Comparison of ENCODE assay signal across 19 mouse cellular contexts in genomic region chr15:96728346-96728745, GRCm38 (mm10). TPM values are rescaled to one million over a fixed set of nuclear protein-coding genes. Genes with fewer than 3 reads are reported as not detected.
A peak's percentile ranks its signal among the peaks of the same experiment; 100 is the strongest.
DNase-seq lines count a peak whose midpoint lies in the region; ATAC-seq and TF ChIP-seq lines count a peak whose summit lies in the region.
"Had no signal": no experiment of that assay in that cellular context is flagged by ENCODE, and none has a peak within 500 bp of the region (broad histone marks: within the 10 kb centered on the region; RNA-seq: fewer than 3 reads in every experiment).

No protein-coding gene starts in this region.

- no peak overlapping the region for H3K9ac ChIP-seq in kidney, embryonic 15.5 days
- no peak overlapping the region for H3K9ac ChIP-seq in neural tube, embryonic 13.5 days
- H3K9ac ChIP-seq: forebrain, postnatal 0 days; hindbrain, embryonic 13.5 days had no signal

- no peaks in the 10 kb centered on the region for H3K27me3 ChIP-seq in kidney, embryonic 15.5 days
- H3K27me3 ChIP-seq in neural tube, embryonic 13.5 days, result no peaks in the 10 kb centered on the region
- H3K27me3 ChIP-seq: CH12.LX; hindbrain, embryonic 13.5 days had no signal

- H3K36me3 ChIP-seq in kidney, embryonic 15.5 days, result no peaks in the 10 kb centered on the region
- no peaks in the 10 kb centered on the region for H3K36me3 ChIP-seq in neural tube, embryonic 13.5 days
- H3K36me3 ChIP-seq: hindbrain, embryonic 13.5 days had no signal

- no peak for TF ChIP-seq POLR2A in embryonic fibroblast, embryonic 13.5 days (IDR thresholded peaks at IDR 0.05; ENCODE audit: low read depth, low read length)

- no peak overlapping the region for H3K4me2 ChIP-seq in kidney, embryonic 15.5 days
- no peak overlapping the region for H3K4me2 ChIP-seq in neural tube, embryonic 13.5 days
- H3K4me2 ChIP-seq: heart, embryonic 11.5 days; hindbrain, embryonic 13.5 days; midbrain, embryonic 11.5 days had no signal

- H3K9me3 ChIP-seq in kidney, embryonic 15.5 days (replicated peaks), result no peaks in the 10 kb centered on the region
- no peaks in the 10 kb centered on the region for H3K9me3 ChIP-seq in neural tube, embryonic 13.5 days
- H3K9me3 ChIP-seq: hindbrain, embryonic 13.5 days had no signal

- no peak overlapping the region for H3K4me3 ChIP-seq in kidney, embryonic 15.5 days (replicated peaks)
- no peak overlapping the region for H3K4me3 ChIP-seq in neural tube, embryonic 13.5 days
- no peak overlapping the region for H3K4me3 ChIP-seq in embryonic fibroblast, embryonic 13.5 days (ENCODE audit: insufficient read depth, low read length)
- H3K4me3 ChIP-seq: erythroblast, embryonic 14.5 days; hindbrain, embryonic 13.5 days; myocyte had no signal

- WGBS in kidney, embryonic 15.5 days, result 43% methylated on average over 4 of the region's 4 CpGs
- 78% methylated on average over 4 of the region's 4 CpGs for WGBS in neural tube, embryonic 13.5 days

- TF ChIP-seq CTCF in embryonic fibroblast, embryonic 13.5 days (IDR thresholded peaks at IDR 0.05; ENCODE audit: borderline replicate concordance, insufficient read depth, low read length), result no peak

- peak overlapping the region; percentile 71 for H3K27ac ChIP-seq in kidney, embryonic 15.5 days
- 0 out of 2 replicates have a peak overlapping the region, but pooled peaks have one; percentile 38 for H3K27ac ChIP-seq in neural tube, embryonic 13.5 days (replicated peaks)
- peak overlapping the region; percentile 91 for H3K27ac ChIP-seq in embryonic fibroblast, embryonic 13.5 days (ENCODE audit: insufficient read depth, low read length)
- H3K27ac ChIP-seq: hindbrain, embryonic 13.5 days had no signal

- peaks cover 15% of the 10 kb centered on the region for H3K4me1 ChIP-seq in kidney, embryonic 15.5 days
- no peaks in the 10 kb centered on the region for H3K4me1 ChIP-seq in neural tube, embryonic 13.5 days (replicated peaks)
- peaks cover 5% of the 10 kb centered on the region for H3K4me1 ChIP-seq in embryonic fibroblast, embryonic 13.5 days (ENCODE audit: control insufficient read depth, insufficient read depth, low read length)
- H3K4me1 ChIP-seq: hindbrain, embryonic 13.5 days had no signal

- DNase-seq in kidney, postnatal 36 days, result no peak
- DNase-seq in neural tube, embryonic 10.5 days (ENCODE audit: extremely low spot score, low spot score), result no peak
- DNase-seq in testis, postnatal 14 days (ENCODE audit: low spot score), result no peak
- DNase-seq: adrenal gland, adult 8-10 months; forebrain, postnatal 0 days; gastrocnemius, postnatal 14 days; kidney, adult 11 months; lung, adult 18-20 months; right cerebral cortex, postnatal 14 days had no signal

- ATAC-seq in kidney, embryonic 15.5 days (replicated peaks; ENCODE audit: low FRiP score), result no peak
- no peak for ATAC-seq in neural tube, embryonic 13.5 days (ENCODE audit: low read depth)
- ATAC-seq in cerebellum, adult (ENCODE audit: insufficient number of reproducible peaks, low FRiP score, low TSS enrichment), result no peak
- ATAC-seq: forebrain, postnatal 0 days had no signal

RNA-seq across cellular contexts. Expression of gene Slc38a2, which starts 28.8 kb away (rescaled TPM):
- 134 and 138 TPM in 2 replicates for polyA plus RNA-seq in kidney, embryonic 15.5 days (2015; fragmentation: Nextera tagmentation; extraction: Ambion mirVana)
- 118 and 142 TPM in 2 replicates for polyA plus RNA-seq in neural tube, embryonic 13.5 days (2015; fragmentation: Nextera tagmentation; extraction: Ambion mirVana)
- polyA plus RNA-seq in embryonic fibroblast, embryonic 13.5 days (2011; ENCODE audit: insufficient read length, low read depth, missing spikeins), result 176 and 197 TPM in 2 replicates

Comparison
In these comparisons a context has a peak if more than half of its experiments do, and no peak if none do; other contexts are left out.
1. H3K27ac ChIP-seq: peak in every context shown above with its lines; median percentile 91 in embryonic fibroblast, embryonic 13.5 days; 71 in kidney, embryonic 15.5 days; 38 in neural tube, embryonic 13.5 days.